Mouse (Mus musculus) olfactory bulb, adult 2 months (tissue): Measurements from ENCODE around the gene Fut1.

ENCODE experiments used
- CTCF ChIP-seq: fragments of 200-500 bp; IDR thresholded peaks from 2 replicates; pipeline ENCODE4 v1.5.1; 2012; ENCODE audit warnings: low read depth, mild to moderate bottlenecking, low read length, moderate library complexity; ENCODE audit not compliant: insufficient read depth
- POLR2A ChIP-seq: fragments of 200-500 bp; IDR thresholded peaks from 2 replicates; pipeline ENCODE4 v1.6.1; 2012; ENCODE audit warnings: mild to moderate bottlenecking, low read depth, low read length, moderate library complexity; ENCODE audit not compliant: insufficient read depth

DNA sequence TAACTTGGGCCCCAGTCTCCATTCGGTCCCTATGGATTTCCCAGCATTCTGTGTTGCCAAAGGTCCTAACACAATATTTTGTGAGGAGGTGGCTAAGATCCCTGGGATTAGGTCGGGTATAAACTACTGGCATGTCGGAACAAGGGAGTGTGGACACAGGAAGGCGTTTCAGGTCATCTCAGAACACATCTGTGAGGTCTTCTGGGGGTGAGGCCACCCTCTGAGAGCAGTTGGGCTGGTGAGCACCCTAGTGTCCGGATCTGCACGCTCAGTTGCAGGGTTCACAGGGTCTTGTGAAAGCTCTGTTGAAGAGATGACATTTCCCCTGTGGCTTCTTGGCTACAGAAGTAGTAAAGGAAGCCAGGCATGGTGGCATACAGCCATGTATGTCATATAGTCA, 31.2 kb upstream of the Fut1 start:
- TF ChIP-seq CTCF = no peak
- no peak for TF ChIP-seq POLR2A
